Comparison of ENCODE assay signal across 8 mouse cellular contexts in the genomic region with DNA sequence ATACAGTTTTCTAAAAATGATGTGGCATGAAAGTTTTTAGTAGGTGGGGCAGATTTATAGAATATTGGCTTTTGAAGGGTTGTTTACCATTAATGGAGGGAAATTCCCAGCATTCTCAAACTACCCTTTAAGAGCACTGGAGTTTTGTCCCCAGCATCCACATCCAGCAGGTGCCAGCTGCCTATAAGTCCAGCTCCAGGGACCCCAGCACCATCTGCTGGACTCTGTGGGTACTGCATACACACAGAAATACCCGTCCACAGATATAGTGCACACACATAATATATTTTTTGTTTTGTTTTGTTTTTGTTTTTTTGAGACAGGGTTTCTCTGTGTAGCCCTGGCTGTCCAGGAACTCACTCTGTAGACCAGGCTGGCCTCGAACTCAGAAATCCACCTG. TPM values are rescaled to one million over a fixed set of nuclear protein-coding genes. Genes with fewer than 3 reads are reported as not detected.
A peak's percentile ranks its signal among the peaks of the same experiment; 100 is the strongest.
DNase-seq lines count a peak whose midpoint lies in the region; ATAC-seq lines count a peak whose summit lies in the region.
"Had no signal": no experiment of that assay in that cellular context is flagged by ENCODE, and none has a peak within 500 bp of the region (broad histone marks: within the 10 kb centered on the region; RNA-seq: fewer than 3 reads in every experiment).

No protein-coding gene starts in this region.

- peak; percentile 98 for DNase-seq in midbrain, embryonic 11.5 days (ENCODE audit: low spot score, missing footprints)
- DNase-seq in ZHBTc4 (ENCODE audit: low read depth, low spot score), result peak; percentile 83
- DNase-seq in cerebellum, postnatal 36 days, result peak; percentile 75 to 79
- peak; percentile 73 to 86 for DNase-seq in heart, postnatal 14 days
- DNase-seq in liver, embryonic 13.5 days, result peak; percentile 73
- DNase-seq in retina, postnatal 1 day, result peak; percentile 80

- WGBS in midbrain, embryonic 11.5 days, result 54% methylated on average over 2 of the region's 2 CpGs
- WGBS in midbrain, embryonic 13.5 days, result 45% methylated on average over 2 of the region's 2 CpGs
- 26% methylated on average over 2 of the region's 2 CpGs for WGBS in liver, embryonic 13.5 days (ENCODE audit: insufficient replicate concordance)

- intact Hi-C loops in heart, postnatal 14 days (cut with DNase I), result loop anchor here (5.0 kb wide), 1 partner anchor 127 kb away; no protein-coding TSS in a partner anchor

- no peak overlapping the region for H3K4me3 ChIP-seq in midbrain, embryonic 11.5 days (ENCODE audit: low read depth, low read length)
- H3K4me3 ChIP-seq in midbrain, embryonic 13.5 days (replicated peaks), result no peak overlapping the region
- no peak overlapping the region for H3K4me3 ChIP-seq in liver, embryonic 13.5 days (replicated peaks)
- H3K4me3 ChIP-seq: hindbrain, embryonic 15.5 days had no signal

- no peak for ATAC-seq in midbrain, embryonic 11.5 days (ENCODE audit: low FRiP score)
- ATAC-seq in midbrain, embryonic 13.5 days, result no peak
- no peak for ATAC-seq in liver, embryonic 13.5 days (ENCODE audit: low read depth)

- no peak overlapping the region for H3K27ac ChIP-seq in midbrain, embryonic 11.5 days (ENCODE audit: low read depth, low read length)
- no peak overlapping the region for H3K27ac ChIP-seq in midbrain, embryonic 13.5 days
- H3K27ac ChIP-seq in liver, embryonic 13.5 days, result no peak overlapping the region
- H3K27ac ChIP-seq: hindbrain, embryonic 15.5 days had no signal

- no peak overlapping the region for H3K9ac ChIP-seq in midbrain, embryonic 11.5 days (ENCODE audit: low read length)
- H3K9ac ChIP-seq in midbrain, embryonic 13.5 days (replicated peaks), result no peak overlapping the region
- H3K9ac ChIP-seq in liver, embryonic 13.5 days, result no peak overlapping the region
- H3K9ac ChIP-seq: hindbrain, embryonic 15.5 days had no signal

- peaks cover 6% of the 10 kb centered on the region for H3K4me1 ChIP-seq in midbrain, embryonic 11.5 days (ENCODE audit: control insufficient read depth, insufficient read depth, low read length)
- H3K4me1 ChIP-seq in midbrain, embryonic 13.5 days (replicated peaks), result peaks cover 14% of the 10 kb centered on the region
- peaks cover 31% of the 10 kb centered on the region for H3K4me1 ChIP-seq in liver, embryonic 13.5 days (replicated peaks)

- no peaks in the 10 kb centered on the region for H3K9me3 ChIP-seq in midbrain, embryonic 11.5 days (ENCODE audit: control insufficient read depth, low read length)
- H3K9me3 ChIP-seq in midbrain, embryonic 13.5 days, result no peaks in the 10 kb centered on the region
- no peaks in the 10 kb centered on the region for H3K9me3 ChIP-seq in liver, embryonic 13.5 days (replicated peaks)
- H3K9me3 ChIP-seq: hindbrain, embryonic 15.5 days had no signal

- no peaks in the 10 kb centered on the region for H3K27me3 ChIP-seq in midbrain, embryonic 11.5 days (ENCODE audit: control insufficient read depth, insufficient read depth, low read length)
- H3K27me3 ChIP-seq in midbrain, embryonic 13.5 days, result no peaks in the 10 kb centered on the region
- no peaks in the 10 kb centered on the region for H3K27me3 ChIP-seq in liver, embryonic 13.5 days
- H3K27me3 ChIP-seq: hindbrain, embryonic 15.5 days had no signal

- peaks cover 2% of the 10 kb centered on the region; the same call in 1 of the 2 replicates for H3K36me3 ChIP-seq in midbrain, embryonic 11.5 days (ENCODE audit: control insufficient read depth, insufficient read depth, low read length)
- peaks cover 24% of the 10 kb centered on the region for H3K36me3 ChIP-seq in midbrain, embryonic 13.5 days
- H3K36me3 ChIP-seq in liver, embryonic 13.5 days, result peaks cover 34% of the 10 kb centered on the region

- H3K4me2 ChIP-seq in midbrain, embryonic 11.5 days, result no peak overlapping the region
- no peak overlapping the region for H3K4me2 ChIP-seq in midbrain, embryonic 13.5 days (replicated peaks)
- no peak overlapping the region for H3K4me2 ChIP-seq in liver, embryonic 13.5 days
- H3K4me2 ChIP-seq: hindbrain, embryonic 15.5 days had no signal

RNA-seq across cellular contexts. Expression of a gene that starts 2.2 kb away (rescaled TPM):
- 61.7 and 65.3 TPM in 2 replicates for polyA plus RNA-seq in midbrain, embryonic 11.5 days (2014; fragmentation: Nextera tagmentation; extraction: Ambion mirVana)
- 140 and 173 TPM in 2 replicates for polyA plus RNA-seq in midbrain, embryonic 13.5 days (2015; fragmentation: Nextera tagmentation; extraction: Ambion mirVana)
- total RNA-seq in heart, postnatal 14 days (2021), result 100 to 1,000 TPM; 104 to 115 TPM
- 103 and 115 TPM in 2 replicates for polyA plus RNA-seq in liver, embryonic 13.5 days (2015; fragmentation: Nextera tagmentation; extraction: Ambion mirVana)

RNA-seq across cellular contexts. Expression of a gene that starts 21.7 kb away (rescaled TPM):
- polyA plus RNA-seq in midbrain, embryonic 11.5 days (2014; fragmentation: Nextera tagmentation; extraction: Ambion mirVana), result 113 and 116 TPM in 2 replicates
- 128 and 135 TPM in 2 replicates for polyA plus RNA-seq in midbrain, embryonic 13.5 days (2015; fragmentation: Nextera tagmentation; extraction: Ambion mirVana)
- total RNA-seq in heart, postnatal 14 days (2021), result 10 to 100 TPM; 15.1 to 16.5 TPM
- polyA plus RNA-seq in liver, embryonic 13.5 days (2015; fragmentation: Nextera tagmentation; extraction: Ambion mirVana), result 23.4 and 23.6 TPM in 2 replicates

RNA-seq across cellular contexts. Expression of a gene that starts 22.2 kb away (rescaled TPM):
- 61.2 and 64.9 TPM in 2 replicates for polyA plus RNA-seq in midbrain, embryonic 11.5 days (2014; fragmentation: Nextera tagmentation; extraction: Ambion mirVana)
- polyA plus RNA-seq in midbrain, embryonic 13.5 days (2015; fragmentation: Nextera tagmentation; extraction: Ambion mirVana), result 50.8 and 51.8 TPM in 2 replicates
- total RNA-seq in heart, postnatal 14 days (2021), result 10 to 100 TPM; 23.1 to 25.6 TPM
- polyA plus RNA-seq in liver, embryonic 13.5 days (2015; fragmentation: Nextera tagmentation; extraction: Ambion mirVana), result 74.4 and 86.6 TPM in 2 replicates

RNA-seq across cellular contexts. Expression of a gene that starts 27.6 kb away (rescaled TPM):
- 30.5 and 32.0 TPM in 2 replicates for polyA plus RNA-seq in midbrain, embryonic 11.5 days (2014; fragmentation: Nextera tagmentation; extraction: Ambion mirVana)
- polyA plus RNA-seq in midbrain, embryonic 13.5 days (2015; fragmentation: Nextera tagmentation; extraction: Ambion mirVana), result 52.7 and 53.9 TPM in 2 replicates
- 10 to 100 TPM; 33.9 to 37.5 TPM for total RNA-seq in heart, postnatal 14 days (2021)
- 18.4 and 18.9 TPM in 2 replicates for polyA plus RNA-seq in liver, embryonic 13.5 days (2015; fragmentation: Nextera tagmentation; extraction: Ambion mirVana)

RNA-seq across cellular contexts. Expression of a gene that starts 39.7 kb away (rescaled TPM):
- 211 and 215 TPM in 2 replicates for polyA plus RNA-seq in midbrain, embryonic 11.5 days (2014; fragmentation: Nextera tagmentation; extraction: Ambion mirVana)
- polyA plus RNA-seq in midbrain, embryonic 13.5 days (2015; fragmentation: Nextera tagmentation; extraction: Ambion mirVana), result 260 and 269 TPM in 2 replicates
- total RNA-seq in heart, postnatal 14 days (2021), result 100 to 1,000 TPM in 1 of 2 experiments, 10 to 100 TPM in 1; 86.7 to 103 TPM
- polyA plus RNA-seq in liver, embryonic 13.5 days (2015; fragmentation: Nextera tagmentation; extraction: Ambion mirVana), result 131 and 141 TPM in 2 replicates
